ENCODE assay signal across 8 mouse cellular contexts in the genomic region with DNA sequence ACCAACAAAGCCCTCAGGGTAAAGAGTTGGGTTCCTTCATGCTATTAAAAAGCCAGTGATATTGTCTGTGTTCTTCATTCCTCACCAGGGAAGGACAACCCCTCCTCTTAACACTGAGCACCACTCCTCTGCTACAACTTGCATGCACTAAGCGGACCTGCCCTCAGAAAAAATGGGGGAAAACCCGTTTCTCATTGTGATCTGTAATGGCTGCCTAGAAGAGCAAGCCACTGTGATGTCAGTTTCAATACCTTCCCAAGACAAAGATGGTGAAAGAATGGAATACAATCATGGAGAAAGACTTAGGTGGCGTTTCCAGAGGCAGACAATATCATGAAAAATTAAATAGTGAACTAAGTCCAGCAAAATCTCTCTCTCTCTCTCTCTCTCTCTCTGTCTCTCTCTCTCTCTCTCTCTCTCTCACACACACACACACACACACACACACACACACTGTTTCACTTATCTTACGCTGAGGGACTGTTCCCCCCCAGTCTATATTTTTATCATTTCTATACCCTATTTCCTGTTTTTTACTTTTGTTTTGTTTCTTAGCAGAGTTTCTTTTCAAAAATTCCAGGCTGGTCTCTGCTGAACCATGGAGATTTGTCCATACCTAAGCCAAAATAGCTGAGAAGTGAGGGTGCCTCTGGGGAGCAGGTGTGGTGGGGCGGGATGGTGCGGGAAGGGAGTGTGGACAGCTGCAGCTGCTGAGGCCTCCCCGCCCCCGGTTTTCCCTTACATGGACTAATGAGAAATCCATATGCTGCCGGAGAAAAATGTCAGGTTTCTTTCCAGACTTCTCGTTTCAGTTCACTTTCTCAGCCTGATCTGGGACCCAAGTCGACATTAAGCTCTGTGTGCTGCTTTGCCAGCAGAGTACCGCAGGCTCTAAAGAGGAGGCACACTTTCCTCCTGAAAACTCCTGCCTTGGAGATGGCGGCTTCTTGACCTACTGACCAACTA. TPM values are rescaled to one million over a fixed set of nuclear protein-coding genes. Genes with fewer than 3 reads are reported as not detected.
DNase-seq lines count a peak whose midpoint lies in the region; ATAC-seq and TF ChIP-seq lines count a peak whose summit lies in the region.

No protein-coding gene starts in this region.

- peak; percentile 35 to 39 for DNase-seq in left cerebral cortex, adult 18-20 months (ENCODE audit: low spot score in 2 of 2)
- no peak for DNase-seq in left cerebral cortex, adult 9 months (ENCODE audit: low spot score in 2 of 2)
- DNase-seq in heart, postnatal 4 days, result peak; percentile 71
- DNase-seq in T-cell, adult 2 months (ENCODE audit: low spot score), result no peak
- no peak for DNase-seq in left cerebral cortex, postnatal 10 days (ENCODE audit: extremely low spot score in 1 of 2, low spot score in 2 of 2)
- no peak for DNase-seq in lung, adult 18-20 months

- peak; percentile 65; the same call in 1 of the 2 replicates for ATAC-seq in megakaryocyte-erythroid progenitor cell, adult 5-6 weeks (replicated peaks; ENCODE audit: low FRiP score, low TSS enrichment, poor library complexity, severe bottlenecking)

- TF ChIP-seq CTCF in embryonic fibroblast, embryonic 13.5 days (IDR thresholded peaks at IDR 0.05; ENCODE audit: borderline replicate concordance, insufficient read depth, low read length), result no peak

- H3K27ac ChIP-seq in embryonic fibroblast, embryonic 13.5 days (ENCODE audit: insufficient read depth, low read length), result peak overlapping the region; percentile 56; the same call in 1 of the 2 replicates

- intact Hi-C loops in left cerebral cortex, postnatal 10 days (cut with DNase I), result no loop called here

- peaks cover 6% of the 10 kb centered on the region; the same call in 1 of the 2 replicates for H3K4me1 ChIP-seq in embryonic fibroblast, embryonic 13.5 days (ENCODE audit: control insufficient read depth, insufficient read depth, low read length)

- no peak overlapping the region for H3K4me3 ChIP-seq in embryonic fibroblast, embryonic 13.5 days (ENCODE audit: insufficient read depth, low read length)

- no peak for TF ChIP-seq POLR2A in embryonic fibroblast, embryonic 13.5 days (IDR thresholded peaks at IDR 0.05; ENCODE audit: low read depth, low read length)

RNA-seq across cellular contexts. Expression of a gene that starts 11.3 kb away (rescaled TPM):
- 1 to 10 TPM; 6.4 to 7.0 TPM for total RNA-seq in left cerebral cortex, adult 18-20 months (2021)
- polyA plus RNA-seq in embryonic fibroblast, embryonic 13.5 days (2011; ENCODE audit: insufficient read length, low read depth, missing spikeins), result 8.7 and 14.9 TPM in 2 replicates
- 1 to 10 TPM; 4.2 to 8.0 TPM for total RNA-seq in heart, postnatal 4 days (2021)
- total RNA-seq in megakaryocyte-erythroid progenitor cell, adult 5-6 weeks (2014; fragmentation: Nextera tagmentation), result 17.9 and 22.2 TPM in 2 replicates
- 11.7 and 12.0 TPM in 2 replicates for total RNA-seq in megakaryocyte-erythroid progenitor cell, adult 5-6 weeks (2017)
- 1 to 10 TPM; 7.1 to 7.8 TPM for total RNA-seq in left cerebral cortex, postnatal 10 days (2021)

RNA-seq across cellular contexts. Expression of a gene that starts 41.1 kb away (rescaled TPM):
- 100 to 1,000 TPM in 1 of 2 experiments, 10 to 100 TPM in 1; 94.5 to 106 TPM for total RNA-seq in left cerebral cortex, adult 18-20 months (2021)
- 44.3 and 540 TPM in 2 replicates for polyA plus RNA-seq in embryonic fibroblast, embryonic 13.5 days (2011; ENCODE audit: insufficient read length, low read depth, missing spikeins)
- 100 to 1,000 TPM; 504 to 641 TPM for total RNA-seq in heart, postnatal 4 days (2021)
- total RNA-seq in megakaryocyte-erythroid progenitor cell, adult 5-6 weeks (2014; fragmentation: Nextera tagmentation), result not detected in 2 replicates
- total RNA-seq in megakaryocyte-erythroid progenitor cell, adult 5-6 weeks (2017), result 0.94 TPM in 1 of 2 replicates, not detected in the other
- total RNA-seq in left cerebral cortex, postnatal 10 days (2021), result 100 to 1,000 TPM; 102 to 105 TPM

RNA-seq across cellular contexts. Expression of a gene that starts 43.2 kb away (rescaled TPM):
- not detected for total RNA-seq in left cerebral cortex, adult 18-20 months (2021)
- polyA plus RNA-seq in embryonic fibroblast, embryonic 13.5 days (2011; ENCODE audit: insufficient read length, low read depth, missing spikeins), result not detected in 2 replicates
- 1 to 10 TPM; 3.4 to 3.7 TPM for total RNA-seq in heart, postnatal 4 days (2021)
- not detected in 2 replicates for total RNA-seq in megakaryocyte-erythroid progenitor cell, adult 5-6 weeks (2014; fragmentation: Nextera tagmentation)
- not detected in 2 replicates for total RNA-seq in megakaryocyte-erythroid progenitor cell, adult 5-6 weeks (2017)
- not detected for total RNA-seq in left cerebral cortex, postnatal 10 days (2021)

Comparison
In these comparisons a context has a peak if more than half of its experiments do, and no peak if none do; other contexts are left out.
1. DNase-seq: peak in left cerebral cortex, adult 18-20 months (2 of 2) and heart, postnatal 4 days (single experiment); none in left cerebral cortex, adult 9 months (0 of 2), T-cell, adult 2 months (single experiment), left cerebral cortex, postnatal 10 days (0 of 2) and lung, adult 18-20 months (0 of 2).
2. RNA of a gene that starts 41.1 kb away (total RNA-seq): 504 to 641 TPM in heart, postnatal 4 days, 94.5 to 106 TPM in left cerebral cortex, adult 18-20 months and 102 to 105 TPM in left cerebral cortex, postnatal 10 days; 0.94 TPM in megakaryocyte-erythroid progenitor cell, adult 5-6 weeks; every median in the first group is over 10 times any median in the second.